Mouse (Mus musculus) forebrain, embryonic 13.5 days (tissue): ENCODE results near the gene Esrra. TPM values are rescaled to one million over a fixed set of nuclear protein-coding genes. Genes with fewer than 3 reads are reported as not detected.

Experiments
- ATAC-seq: fragments of 200-750 bp; cut with Nextera tagmentation; 2 replicates; pipeline ENCODE4 v1.8.0; 2017
- H3K27ac ChIP-seq: fragments of 300-500 bp; sonication (generic); 2 replicates; pipeline ENCODE4 v1.5.1; 2015; ENCODE audit warnings: inconsistent platforms, mild to moderate bottlenecking, moderate library complexity
- H3K27me3 ChIP-seq: fragments of 300-500 bp; sonication (generic); 2 replicates; pipeline ENCODE4 v1.6.1; 2015; ENCODE audit warnings: mild to moderate bottlenecking, inconsistent platforms
- H3K36me3 ChIP-seq: fragments of 300-500 bp; sonication (generic); 2 replicates; pipeline ENCODE4 v1.6.1; 2015; ENCODE audit warnings: mild to moderate bottlenecking, inconsistent platforms; ENCODE audit not compliant: poor library complexity, severe bottlenecking
- H3K4me1 ChIP-seq: fragments of 300-500 bp; sonication (generic); 2 replicates; pipeline ENCODE4 v1.6.1; 2015; ENCODE audit warnings: inconsistent platforms
- H3K4me2 ChIP-seq: fragments of 300-500 bp; sonication (generic); 2 replicates; pipeline ENCODE4 v1.6.1; 2015; ENCODE audit warnings: inconsistent platforms, mild to moderate bottlenecking, moderate library complexity
- H3K4me3 ChIP-seq: fragments of 300-500 bp; sonication (generic); 2 replicates; pipeline ENCODE4 v1.5.1; 2015; ENCODE audit warnings: mild to moderate bottlenecking, inconsistent platforms
- H3K9ac ChIP-seq: fragments of 300-500 bp; sonication (generic); 2 replicates; pipeline ENCODE4 v1.6.1; 2015; ENCODE audit warnings: mild to moderate bottlenecking, inconsistent platforms
- H3K9me3 ChIP-seq: fragments of 300-500 bp; sonication (generic); replicated peaks from 2 replicates; pipeline ENCODE4 v1.6.1; 2016; ENCODE audit warnings: inconsistent platforms
- WGBS: fragments of 180-500 bp; shearing (Covaris S2); methylation state at CpG from one replicate; pipeline ENCODE4 v1.1.7; 2015; 5-methylcytosine and 5-hydroxymethylcytosine counted together
- polyA plus RNA-seq: library from polyadenylated mRNA; unstranded; fragments of >200 nt; fragmentation: Nextera tagmentation; extraction: Ambion mirVana; gene quantifications from 2 replicates; pipeline ENCODE4 v1.2.1, GENCODE M21; 2015

The Esrra gene
- polyA plus RNA-seq: 15.3 and 15.7 TPM in 2 replicates

DNA sequence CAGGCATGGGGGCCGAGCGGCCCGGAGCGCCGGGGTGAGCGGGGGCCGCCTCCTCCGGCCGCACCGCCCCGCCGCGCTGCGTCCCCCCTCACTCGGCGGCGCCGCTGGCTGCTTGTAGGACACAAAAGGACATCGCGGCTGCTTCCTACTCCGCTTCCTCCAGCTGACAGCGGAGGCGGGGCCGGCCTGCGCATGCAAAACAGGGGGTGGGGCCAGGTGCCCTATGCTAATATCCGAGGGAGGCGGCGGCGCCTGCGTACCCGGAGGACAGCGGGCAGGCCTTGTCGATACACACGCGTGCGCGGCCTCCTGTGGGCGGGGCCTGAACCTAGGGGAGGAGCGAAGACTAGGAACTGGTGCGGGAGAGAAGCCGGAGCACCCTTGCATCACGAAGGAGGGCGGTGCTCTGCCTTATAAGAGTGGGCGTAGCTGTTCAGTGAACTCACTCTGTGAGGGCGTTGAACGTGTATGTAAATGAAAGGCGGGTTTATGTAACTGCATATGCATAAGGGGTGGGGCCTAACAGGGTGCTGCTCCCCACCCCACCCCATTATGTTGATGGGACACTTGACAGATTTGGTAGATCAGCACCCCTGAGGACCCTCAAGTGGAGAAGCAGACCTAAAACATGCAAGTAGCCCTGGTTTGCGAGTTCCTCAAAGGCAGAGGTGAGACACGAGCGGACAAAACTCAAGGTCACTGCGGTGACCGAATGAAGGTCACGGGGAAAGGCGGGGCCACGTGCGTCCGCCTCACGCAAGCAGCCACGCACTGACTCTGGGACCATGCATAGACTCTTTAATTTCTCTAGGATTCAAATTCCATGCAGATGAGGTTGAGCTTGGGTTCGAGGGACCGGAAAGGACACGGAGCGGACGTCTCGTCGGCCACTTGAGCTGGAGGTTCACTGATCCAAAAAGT is at the start of gene Esrra:
Esrra (minus strand) TSS at position 167 of the 921 bp plus-strand sequence.
- Histone ChIP-seq H3K27me3 (peaks cover 46% of the 10 kb centered on the region), H3K9me3 (no peaks in the 10 kb centered on the region), H3K4me3 (peak within 1 kb of the TSS; percentile 81), H3K4me1 (peaks cover 36% of the 10 kb centered on the region), H3K9ac (peak within 1 kb of the TSS; percentile 85), H3K4me2 (peak within 1 kb of the TSS; percentile 90), H3K36me3 (no peaks in the 10 kb centered on the region), H3K27ac (peak within 1 kb of the TSS; percentile 84)
- WGBS: under 1% methylated on average over 45 of the region's 66 CpGs
- ATAC-seq: peak; percentile 96

DNA sequence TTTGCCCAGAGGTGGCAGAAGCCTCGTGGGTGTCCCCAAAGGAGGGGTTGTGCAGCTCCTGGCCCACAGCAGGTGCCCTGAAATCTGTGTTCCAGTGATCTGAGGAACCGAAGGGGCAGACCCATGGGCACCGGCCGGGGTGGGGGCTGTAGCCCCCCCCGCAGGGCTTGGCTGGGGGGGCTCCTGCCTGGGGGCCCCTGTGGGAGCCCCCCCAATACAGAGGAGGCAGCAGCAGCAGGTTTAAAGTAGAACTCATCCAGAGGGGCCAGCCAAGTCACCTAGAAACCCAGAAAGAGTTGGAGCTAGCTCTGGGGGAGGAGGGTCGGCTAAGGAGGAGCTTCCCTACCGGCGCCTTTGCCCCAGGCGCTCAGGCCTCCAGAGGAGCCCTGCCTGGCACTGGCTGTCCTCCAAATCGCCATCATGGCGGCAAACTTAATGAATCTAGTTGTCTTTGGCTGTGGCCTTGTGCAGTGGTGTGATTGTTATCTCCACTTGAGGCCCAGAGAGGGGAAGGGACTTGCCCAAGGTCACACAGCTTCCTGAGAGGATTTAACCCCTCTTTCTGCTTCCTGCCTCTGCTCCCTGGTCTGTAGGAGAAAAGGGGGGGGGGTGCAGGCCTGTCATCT is 49.0 kb upstream of the Esrra start:
- H3K4me2 ChIP-seq: peak overlapping the region; percentile 60
- no peak for ATAC-seq
- 10% methylated on average over 11 of the region's 11 CpGs for WGBS
- peaks cover 45% of the 10 kb centered on the region for H3K27me3 ChIP-seq
- H3K9ac ChIP-seq: peak overlapping the region; percentile 40
- H3K9me3 ChIP-seq: no peaks in the 10 kb centered on the region
- peaks cover 29% of the 10 kb centered on the region for H3K4me1 ChIP-seq
- no peak overlapping the region for H3K4me3 ChIP-seq
- H3K36me3 ChIP-seq: no peaks in the 10 kb centered on the region
- no peak overlapping the region; the same call in 1 of the 2 replicates for H3K27ac ChIP-seq

DNA sequence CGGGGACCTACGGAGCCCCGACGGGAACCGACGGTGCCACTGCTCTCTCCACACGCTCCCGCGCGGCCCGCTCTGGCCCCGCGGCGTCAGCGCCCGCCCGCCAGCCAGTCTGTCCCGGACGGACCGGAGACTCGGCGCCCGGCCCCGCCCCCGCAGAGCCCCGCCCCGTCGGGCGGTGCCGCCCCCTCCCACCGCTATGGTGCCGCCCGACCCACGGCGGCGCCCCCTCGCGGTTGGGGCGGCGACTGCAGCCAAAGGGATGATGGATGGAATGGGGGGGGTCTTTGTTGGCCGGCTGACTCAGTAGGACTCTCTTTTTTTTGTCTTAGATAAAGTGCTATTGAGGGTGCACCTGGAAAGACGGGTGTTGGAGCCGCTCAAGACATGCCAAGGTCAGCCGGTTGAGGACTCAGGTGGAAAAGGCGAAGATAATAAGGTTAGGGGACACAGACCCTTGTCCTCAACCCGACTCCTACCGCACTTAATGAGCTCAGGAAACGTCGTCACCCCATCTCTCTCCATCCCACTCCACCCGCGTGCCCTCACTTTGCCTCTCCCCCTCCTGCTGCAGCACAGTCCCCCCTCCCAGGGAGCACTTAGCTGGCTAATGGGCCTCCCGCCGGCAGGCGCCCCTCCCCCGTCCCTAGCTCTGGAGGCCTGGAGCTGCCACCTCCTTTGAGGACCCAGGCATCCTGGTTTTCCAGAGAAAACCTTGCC is 48.2 kb upstream of the Esrra start:
- H3K36me3 ChIP-seq: no peaks in the 10 kb centered on the region
- peak overlapping the region; percentile 60 for H3K4me2 ChIP-seq
- H3K9ac ChIP-seq: peak overlapping the region; percentile 61
- no peaks in the 10 kb centered on the region for H3K9me3 ChIP-seq
- no peak overlapping the region for H3K27ac ChIP-seq
- 2% methylated on average over 55 of the region's 55 CpGs for WGBS
- peaks cover 45% of the 10 kb centered on the region for H3K27me3 ChIP-seq
- H3K4me1 ChIP-seq: peaks cover 29% of the 10 kb centered on the region
- peak overlapping the region; percentile 42 for H3K4me3 ChIP-seq
- ATAC-seq: peak; percentile 13; the same call in 1 of the 2 replicates

DNA sequence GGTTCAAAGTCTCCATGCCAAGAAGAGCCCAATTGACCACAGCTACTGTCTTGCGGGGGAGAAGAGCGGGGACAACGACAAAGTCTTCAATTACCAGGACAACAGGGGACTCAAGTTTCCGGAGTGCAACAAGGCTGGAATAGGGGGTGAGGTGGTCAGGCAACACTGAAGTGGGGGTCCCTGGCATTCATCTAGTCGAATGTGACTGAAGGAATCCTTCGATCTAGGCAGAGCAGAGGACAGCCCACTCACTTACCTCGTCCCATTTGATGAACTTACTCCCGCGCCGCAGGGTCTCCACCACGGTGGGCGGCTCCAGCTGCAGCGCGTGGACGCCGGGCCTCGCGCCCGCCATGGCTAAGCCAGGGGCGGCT is 47.7 kb upstream of the Esrra start:
- peak overlapping the region; percentile 61 for H3K9ac ChIP-seq
- no peak; the same call in 1 of the 2 replicates for ATAC-seq
- peaks cover 45% of the 10 kb centered on the region for H3K27me3 ChIP-seq
- no peak overlapping the region for H3K27ac ChIP-seq
- H3K4me2 ChIP-seq: peak overlapping the region; percentile 60
- no peaks in the 10 kb centered on the region; the same call in 1 of the 2 replicates for H3K36me3 ChIP-seq
- H3K4me1 ChIP-seq: peaks cover 29% of the 10 kb centered on the region
- peak overlapping the region; percentile 42 for H3K4me3 ChIP-seq
- H3K9me3 ChIP-seq: no peaks in the 10 kb centered on the region
- WGBS: 1% methylated on average over 19 of the region's 20 CpGs

DNA sequence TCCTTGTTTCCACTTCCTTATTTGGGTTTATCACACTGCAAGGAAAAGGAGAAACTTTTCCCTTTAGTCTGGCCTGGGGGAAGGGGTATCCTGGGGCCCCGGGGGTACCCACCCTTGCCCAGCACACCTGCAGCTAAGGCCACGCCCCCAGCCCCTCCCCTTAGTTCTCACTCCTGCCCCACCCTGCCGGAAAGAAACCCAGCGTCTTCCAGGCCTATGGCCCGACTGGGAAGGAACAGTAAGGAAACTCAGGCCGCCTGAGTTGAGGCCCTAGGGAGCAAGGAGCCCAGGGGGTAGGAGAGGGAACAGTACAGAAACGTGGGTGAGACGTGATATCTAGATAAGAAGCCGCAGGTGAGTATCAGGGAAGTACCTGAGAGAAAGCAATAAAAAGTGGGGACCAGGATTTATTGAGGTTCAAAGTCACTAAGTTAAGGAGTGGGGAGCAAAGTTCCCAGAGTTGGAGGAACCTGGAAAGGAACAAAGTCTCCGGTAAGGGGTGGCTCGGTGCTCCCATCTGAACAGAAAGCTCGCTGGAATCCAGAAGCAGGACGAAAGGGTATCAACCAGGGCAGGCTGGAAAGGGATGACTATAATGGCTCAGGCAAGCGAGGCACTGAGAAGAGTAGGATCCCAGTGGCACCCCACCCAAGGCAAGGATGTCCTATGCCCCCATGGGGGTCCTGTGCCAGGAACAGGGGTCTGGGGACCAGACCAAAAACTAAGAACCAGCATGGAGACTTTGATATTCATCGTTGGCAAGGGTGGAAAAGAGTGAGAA is 47.1 kb upstream of the Esrra start:
- Histone ChIP-seq H3K9ac (peak overlapping the region; percentile 61; the same call in 1 of the 2 replicates), H3K27me3 (peaks cover 45% of the 10 kb centered on the region), H3K9me3 (no peaks in the 10 kb centered on the region), H3K4me2 (peak overlapping the region; percentile 60), H3K4me3 (peak overlapping the region; percentile 42), H3K36me3 (no peaks in the 10 kb centered on the region; the same call in 1 of the 2 replicates), H3K4me1 (peaks cover 24% of the 10 kb centered on the region), H3K27ac (no peak overlapping the region)
- no peak for ATAC-seq
- 14% methylated on average over 15 of the region's 15 CpGs for WGBS

DNA sequence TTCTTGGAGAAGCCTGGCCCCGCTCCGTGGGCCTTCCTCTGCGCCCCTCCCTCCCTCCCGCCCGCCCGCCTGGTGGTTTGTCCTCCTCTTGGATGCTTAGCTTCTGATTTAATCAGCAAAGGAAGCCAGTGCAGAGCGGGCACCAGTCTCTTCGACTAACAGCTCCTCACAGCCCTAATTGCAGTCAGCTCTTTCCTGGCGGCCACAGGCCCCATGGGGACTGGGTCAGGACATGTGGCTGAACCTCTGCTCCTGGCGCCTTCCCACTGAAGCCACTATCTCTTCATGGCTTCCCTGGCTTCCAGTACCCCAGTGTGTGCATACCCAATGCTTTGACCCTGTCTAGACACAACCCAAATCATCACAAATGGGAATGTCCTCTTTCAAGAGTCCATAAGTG is 34.8 kb upstream of the Esrra start:
- 81% methylated on average over 10 of the region's 10 CpGs for WGBS
- no peak overlapping the region for H3K9ac ChIP-seq
- ATAC-seq: no peak

DNA sequence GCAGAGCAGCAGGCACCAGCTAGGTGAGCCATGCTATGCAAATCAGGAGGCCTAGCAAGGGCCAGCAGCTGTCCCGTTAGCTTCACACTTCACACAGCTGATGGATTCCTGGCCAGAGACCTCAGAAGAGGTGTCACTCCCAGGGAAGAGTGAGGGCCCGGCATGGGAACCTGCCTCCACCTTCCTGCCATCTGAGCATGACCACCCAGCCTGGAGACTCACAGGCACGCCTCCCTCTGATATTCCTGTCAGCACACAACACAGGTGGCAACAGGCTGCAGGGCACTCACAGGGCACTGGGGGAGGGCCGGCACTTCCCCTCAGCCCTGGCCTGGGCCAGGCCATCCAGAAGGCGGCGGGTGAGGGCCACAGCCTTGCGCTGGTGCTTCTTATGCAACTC is 33.8 kb upstream of the Esrra start:
- Histone ChIP-seq H3K4me2 (no peak overlapping the region), H3K36me3 (peaks cover 22% of the 10 kb centered on the region; the same call in 1 of the 2 replicates), H3K9ac (no peak overlapping the region), H3K4me3 (no peak overlapping the region), H3K27me3 (no peaks in the 10 kb centered on the region), H3K27ac (no peak overlapping the region), H3K4me1 (peaks cover 17% of the 10 kb centered on the region), H3K9me3 (no peaks in the 10 kb centered on the region)
- 86% methylated on average over 7 of the region's 7 CpGs for WGBS
- ATAC-seq: no peak

More for the DNA sequence above, 34.8 kb upstream of the Esrra start:
- Histone ChIP-seq H3K9me3 (no peaks in the 10 kb centered on the region), H3K36me3 (peaks cover 22% of the 10 kb centered on the region; the same call in 1 of the 2 replicates), H3K27ac (no peak overlapping the region), H3K4me3 (no peak overlapping the region), H3K27me3 (no peaks in the 10 kb centered on the region), H3K4me1 (peaks cover 14% of the 10 kb centered on the region), H3K4me2 (no peak overlapping the region)

DNA sequence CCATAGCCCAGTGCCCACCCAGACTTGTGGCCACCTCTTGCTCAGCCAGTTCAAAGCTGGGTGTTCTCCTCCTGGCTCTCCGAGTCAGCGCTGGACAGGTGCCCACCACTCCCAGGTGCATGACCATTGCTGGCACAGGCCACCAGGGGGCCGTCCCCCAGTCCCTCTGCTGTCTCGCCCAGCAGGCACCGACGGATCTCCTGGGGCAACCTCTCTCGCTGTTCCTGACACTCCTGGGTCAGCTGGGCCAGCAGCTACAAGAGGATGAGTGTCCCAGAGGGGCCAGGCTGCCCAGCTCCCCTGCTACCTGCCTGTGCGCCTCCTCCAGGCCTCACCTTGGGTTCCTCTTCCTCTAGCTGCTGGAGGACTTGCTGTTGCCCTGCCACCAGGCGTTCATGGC is 32.4 kb upstream of the Esrra start:
- 52% methylated on average over 9 of the region's 9 CpGs for WGBS
- Histone ChIP-seq H3K9me3 (no peaks in the 10 kb centered on the region), H3K27me3 (no peaks in the 10 kb centered on the region), H3K9ac (no peak overlapping the region), H3K36me3 (peaks cover 17% of the 10 kb centered on the region; the same call in 1 of the 2 replicates), H3K27ac (no peak overlapping the region), H3K4me1 (peaks cover 27% of the 10 kb centered on the region), H3K4me3 (no peak overlapping the region), H3K4me2 (no peak overlapping the region)
- ATAC-seq: no peak

DNA sequence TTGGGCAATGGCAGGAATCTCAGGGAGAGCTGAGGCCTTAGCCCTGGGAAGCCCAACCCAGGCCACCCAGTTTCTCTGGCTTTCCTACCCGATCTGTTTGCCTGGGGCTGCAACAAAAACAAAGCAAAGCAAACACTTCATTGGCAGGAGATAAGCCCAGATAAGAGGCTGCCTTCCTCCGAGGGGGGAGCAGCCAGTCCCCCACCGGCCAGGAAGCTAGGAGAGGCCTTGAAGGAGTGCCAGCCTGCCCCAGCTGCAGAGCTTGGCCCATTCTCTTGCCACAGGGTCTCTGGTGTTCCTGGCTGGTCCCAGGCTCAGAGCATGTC is 31.1 kb upstream of the Esrra start:
- ATAC-seq: no peak
- WGBS: 29% methylated on average over 3 of the region's 3 CpGs

DNA sequence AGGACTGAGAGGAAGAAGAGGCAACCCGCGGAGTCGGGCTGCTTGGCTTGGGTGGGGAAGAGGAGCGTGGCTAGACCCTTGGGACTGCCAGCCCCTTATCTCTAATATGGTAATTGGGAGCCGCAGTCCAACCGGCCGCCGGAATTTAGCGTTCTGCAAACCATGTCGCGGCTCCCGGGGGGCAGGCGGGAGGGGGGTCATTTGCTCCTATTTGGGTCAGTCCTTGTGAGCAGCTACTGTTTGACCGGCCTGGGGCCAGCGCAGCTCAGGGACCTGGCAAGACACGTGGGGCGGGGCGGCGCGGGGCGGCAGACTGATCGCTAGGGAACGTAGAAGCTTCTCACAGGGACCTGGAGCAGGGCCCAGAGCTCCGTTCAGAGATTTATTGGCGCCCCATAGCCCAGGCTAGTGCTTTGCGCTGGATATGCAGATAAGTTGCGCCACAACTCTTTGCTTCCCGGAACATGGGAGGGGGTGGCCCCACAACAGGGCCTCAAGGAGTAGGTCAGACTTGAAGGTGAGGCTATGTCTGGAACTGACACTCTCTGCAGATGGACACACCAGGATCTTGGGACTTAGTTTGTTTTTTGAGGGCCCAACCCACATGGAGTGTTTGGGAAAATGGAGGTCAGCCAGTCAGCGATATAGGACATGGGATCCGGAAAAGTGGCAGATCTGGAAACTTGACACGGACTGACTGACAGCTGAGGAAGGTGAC is 30.5 kb upstream of the Esrra start:
- H3K9ac ChIP-seq: peak overlapping the region; percentile 84
- H3K4me2 ChIP-seq: peak overlapping the region; percentile 98
- H3K27me3 ChIP-seq: no peaks in the 10 kb centered on the region
- peak overlapping the region; percentile 60 for H3K4me3 ChIP-seq
- peak; percentile 37 for ATAC-seq
- peaks cover 17% of the 10 kb centered on the region; the same call in 1 of the 2 replicates for H3K36me3 ChIP-seq
- 4% methylated on average over 31 of the region's 31 CpGs for WGBS
- H3K9me3 ChIP-seq: no peaks in the 10 kb centered on the region
- H3K4me1 ChIP-seq: peaks cover 27% of the 10 kb centered on the region
- peak overlapping the region; percentile 97 for H3K27ac ChIP-seq

More for the DNA sequence above, 31.1 kb upstream of the Esrra start:
- H3K4me3 ChIP-seq: peak overlapping the region; percentile 60
- H3K27ac ChIP-seq: no peak overlapping the region
- peak overlapping the region; percentile 98 for H3K4me2 ChIP-seq
- H3K9me3 ChIP-seq: no peaks in the 10 kb centered on the region
- H3K27me3 ChIP-seq: no peaks in the 10 kb centered on the region
- H3K9ac ChIP-seq: peak overlapping the region; percentile 84
- peaks cover 27% of the 10 kb centered on the region for H3K4me1 ChIP-seq
- peaks cover 17% of the 10 kb centered on the region; the same call in 1 of the 2 replicates for H3K36me3 ChIP-seq
